Mouse (Mus musculus) lung, postnatal 0 days (tissue): ENCODE measurements at regions not wholly inside any gene's neighbourhood (a gene's known extent, or its start where the extent isn't known, plus 50 kb on each side); places are given as distances from the start of the nearest gene placed in this dataset.

Experiments
- CTCF ChIP-seq: IDR thresholded peaks from 2 replicates; pipeline ENCODE4 v1.5.1; 2016; ENCODE audit warnings: antibody characterized with exemption, mild to moderate bottlenecking
- EP300 ChIP-seq: IDR thresholded peaks from 2 replicates; pipeline ENCODE4 v1.6.1; 2016; ENCODE audit warnings: antibody characterized with exemption, mild to moderate bottlenecking, control low read depth

DNA sequence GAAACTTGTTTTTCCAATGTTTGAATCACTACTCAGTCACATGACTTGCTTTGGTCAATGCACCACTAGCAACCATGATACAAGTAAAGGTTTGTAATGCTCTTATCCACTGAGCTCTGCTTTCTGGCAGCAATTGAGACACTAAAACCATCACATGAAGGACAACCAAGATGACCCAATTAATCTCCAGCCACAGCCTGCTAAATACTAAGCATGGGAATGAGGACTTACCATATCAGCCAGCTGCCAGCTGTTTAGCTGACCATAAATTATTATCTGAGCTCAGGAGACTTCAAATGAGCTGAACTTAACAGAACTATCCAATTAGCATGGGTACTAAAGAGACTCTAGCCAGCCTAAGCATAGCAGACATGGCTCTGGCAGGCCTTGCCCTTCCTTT is 100.1 kb upstream of the Sp4 start:
- no peak for TF ChIP-seq CTCF
- TF ChIP-seq EP300, result no peak
